Mouse (Mus musculus) cerebellum, adult 2 months (tissue): ENCODE measurements around the gene Col17a1.

ENCODE experiments used
- CTCF ChIP-seq: fragments of 200-500 bp; IDR thresholded peaks from 2 replicates; pipeline ENCODE4 v1.5.1; 2011; ENCODE audit warnings: low read depth, mild to moderate bottlenecking, control low read depth, low read length, moderate library complexity, borderline replicate concordance; ENCODE audit not compliant: insufficient read depth
- POLR2A ChIP-seq: fragments of 200-500 bp; IDR thresholded peaks from 2 replicates; pipeline ENCODE4 v1.6.1; 2011; ENCODE audit warnings: low read length, control low read depth, borderline replicate concordance; ENCODE audit not compliant: insufficient read depth

DNA sequence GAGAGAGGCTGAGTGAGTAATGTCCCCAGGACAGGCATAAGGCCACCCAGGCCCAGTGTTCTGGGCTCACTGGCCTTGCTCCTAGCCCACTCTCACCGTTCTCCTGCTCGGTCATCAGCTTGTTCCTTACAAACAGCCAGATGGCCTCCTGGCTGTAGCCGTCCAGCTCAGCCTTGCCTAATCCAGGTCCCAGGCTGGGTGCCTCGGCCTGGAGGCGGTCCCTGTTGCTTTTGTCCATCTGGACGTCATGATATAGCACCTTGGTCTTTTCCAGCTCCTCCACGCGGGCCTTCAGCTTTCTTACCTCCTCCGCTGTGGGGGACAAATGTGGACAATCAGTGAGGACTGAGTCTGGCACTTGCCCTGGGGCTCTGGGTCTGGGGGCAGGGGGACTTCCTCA, 23.5 kb downstream of the Col17a1 start:
- TF ChIP-seq CTCF, result no peak
- peak; percentile 21; the same call in 1 of the 2 replicates for TF ChIP-seq POLR2A
